Mouse (Mus musculus) small intestine, adult 2 months (tissue): ENCODE data around the gene Snapc2. TPM values are rescaled to one million over a fixed set of nuclear protein-coding genes. Genes with fewer than 3 reads are reported as not detected.

Experiments
- H3K27ac ChIP-seq: fragments of 200-500 bp; 2 replicates; pipeline ENCODE4 v1.5.1; 2012; ENCODE audit warnings: low read depth, low read length, control low read depth, inconsistent platforms; ENCODE audit not compliant: insufficient read depth
- H3K27me3 ChIP-seq: fragments of 200-500 bp; 2 replicates; pipeline ENCODE4 v1.6.1; 2012; ENCODE audit warnings: mild to moderate bottlenecking, moderate library complexity, low read length, inconsistent platforms; ENCODE audit not compliant: control insufficient read depth, insufficient read depth
- H3K36me3 ChIP-seq: fragments of 200-500 bp; 2 replicates; pipeline ENCODE4 v1.6.1; 2012; ENCODE audit warnings: mild to moderate bottlenecking, low read length, control low read depth, inconsistent platforms; ENCODE audit not compliant: control insufficient read depth, insufficient read depth
- H3K4me1 ChIP-seq: fragments of 200-500 bp; 2 replicates; pipeline ENCODE4 v1.6.1; 2012; ENCODE audit warnings: low read length, inconsistent platforms, mixed read lengths; ENCODE audit not compliant: control insufficient read depth, insufficient read depth, insufficient read length
- H3K4me3 ChIP-seq: fragments of 200-500 bp; 2 replicates; pipeline ENCODE4 v1.5.1; 2012; ENCODE audit warnings: low read depth, mild to moderate bottlenecking, control low read depth, inconsistent platforms, low read length, moderate library complexity
- CTCF ChIP-seq: fragments of 200-500 bp; IDR thresholded peaks from 2 replicates; pipeline ENCODE4 v1.5.1; 2012; ENCODE audit warnings: low read depth, mild to moderate bottlenecking, control low read depth, inconsistent platforms, low read length, moderate library complexity, mixed read lengths; ENCODE audit not compliant: insufficient replicate concordance, insufficient read length; ENCODE audit errors: extremely low read depth
- POLR2A ChIP-seq: fragments of 200-500 bp; IDR thresholded peaks from 2 replicates; pipeline ENCODE4 v1.6.1; 2012; ENCODE audit warnings: low read depth, mild to moderate bottlenecking, control low read depth, inconsistent platforms, low read length, moderate library complexity
- WGBS: fragments of 180-500 bp; shearing (Covaris S2); methylation state at CpG from one replicate; pipeline ENCODE4 v1.1.7; 2018; 5-methylcytosine and 5-hydroxymethylcytosine counted together
- polyA plus RNA-seq: library from polyadenylated mRNA; depleted of rRNA; stranded (reverse); fragments of >200 nt; gene quantifications from 2 replicates; pipeline ENCODE4 v1.2.3, GENCODE M21; 2012

Snapc2 gene
- polyA plus RNA-seq, 1 experiment, result 22.6 TPM

DNA sequence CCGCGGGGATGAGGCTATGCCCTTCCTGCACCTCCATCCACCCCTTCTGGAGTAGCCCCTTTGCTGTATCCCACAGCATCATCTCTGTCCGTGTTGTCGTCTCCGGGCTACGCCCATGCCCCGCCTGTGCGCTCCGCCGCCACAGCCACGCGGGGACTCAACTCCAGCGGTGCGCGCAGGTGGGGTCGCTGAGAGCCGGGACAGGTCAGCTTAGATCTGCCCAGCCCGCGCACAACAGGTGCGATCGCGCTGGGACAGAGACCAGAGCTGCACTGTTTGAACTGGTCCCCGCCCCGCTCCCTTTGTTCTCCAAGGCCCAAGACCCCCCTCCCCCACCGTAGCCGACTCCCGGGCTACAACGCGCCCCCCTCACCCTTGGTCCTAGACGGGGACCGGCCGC is 5.8 kb downstream of the Snapc2 start:
- under 1% methylated on average over 32 of the region's 32 CpGs for WGBS
- H3K4me3 ChIP-seq, result peak overlapping the region; percentile 61
- H3K4me1 ChIP-seq, result peaks cover 18% of the 10 kb centered on the region
- TF ChIP-seq CTCF (no peak), POLR2A (no peak)
- H3K36me3 ChIP-seq, result peaks cover 28% of the 10 kb centered on the region
- H3K27ac ChIP-seq, result no peak overlapping the region
- H3K27me3 ChIP-seq, result no peaks in the 10 kb centered on the region

DNA sequence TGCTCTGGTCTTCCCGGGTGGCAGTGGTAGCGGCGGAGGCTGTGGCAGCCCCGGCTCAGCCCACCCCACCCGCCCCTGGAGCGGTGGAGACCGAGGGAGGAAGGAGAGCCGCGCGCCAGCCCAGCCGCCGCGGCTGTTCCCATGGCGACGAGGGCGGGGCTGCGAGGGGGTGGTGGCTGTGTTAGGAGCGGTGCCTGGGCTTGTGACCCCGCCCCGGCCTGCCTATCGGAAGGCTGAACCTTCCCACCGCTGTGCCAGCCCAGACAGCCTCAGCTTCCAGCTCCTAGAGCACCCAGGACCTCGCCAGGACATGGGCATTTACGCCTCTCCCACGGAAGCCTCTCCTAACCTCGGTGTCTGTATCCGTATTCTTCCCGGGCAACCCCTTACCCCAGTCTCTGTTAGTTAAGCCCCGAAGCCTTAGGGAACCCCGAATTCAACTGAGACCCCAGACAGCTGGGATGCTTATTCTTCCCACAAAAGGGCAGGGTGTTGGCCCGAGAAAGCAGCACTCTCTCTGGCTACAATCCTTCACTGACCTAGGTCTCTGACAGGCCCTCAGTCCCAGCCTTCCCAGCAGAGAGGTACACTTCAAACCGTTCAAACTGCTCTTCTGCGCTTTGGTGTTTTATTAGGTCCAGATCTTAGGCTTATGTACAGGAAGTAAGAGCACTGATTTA is 6.4 kb downstream of the Snapc2 start, which contains the start of gene Ctxn1:
Gene Ctxn1, minus strand, starts transcription at position 150 of the 680 bp plus-strand sequence.
- H3K4me1 ChIP-seq, result peaks cover 14% of the 10 kb centered on the region
- TF ChIP-seq CTCF (no peak), POLR2A (no peak; the same call in 1 of the 2 replicates)

DNA sequence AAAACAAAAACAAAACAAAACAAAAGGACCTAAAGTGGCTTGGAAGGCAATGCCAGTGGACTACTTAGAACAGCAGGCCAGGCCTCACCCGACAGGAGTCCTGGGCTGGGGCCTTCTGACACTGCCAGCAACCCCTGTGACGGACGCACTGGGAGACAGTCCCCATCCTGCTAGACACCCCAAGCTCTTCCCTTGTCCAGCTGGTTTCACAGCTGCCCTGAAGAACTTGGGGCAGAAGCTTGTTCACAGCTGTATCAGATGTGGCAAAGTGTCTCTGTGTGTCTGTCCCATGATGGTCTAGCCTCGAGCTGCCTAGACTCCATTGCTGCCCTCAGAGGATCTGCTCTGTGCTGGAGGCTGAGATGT is 6.9 kb downstream of the Snapc2 start:
- H3K27ac ChIP-seq, result no peak overlapping the region
- 90% methylated on average over 4 of the region's 4 CpGs for WGBS
- no peak for TF ChIP-seq POLR2A
- no peak for TF ChIP-seq CTCF
- no peaks in the 10 kb centered on the region for H3K27me3 ChIP-seq
- peaks cover 14% of the 10 kb centered on the region for H3K4me1 ChIP-seq
- no peak overlapping the region for H3K4me3 ChIP-seq
- peaks cover 34% of the 10 kb centered on the region for H3K36me3 ChIP-seq

More for the DNA sequence above, 6.4 kb downstream of the Snapc2 start, which contains the start of gene Ctxn1:
- H3K36me3 ChIP-seq, result peaks cover 32% of the 10 kb centered on the region
- peak within 1 kb of the TSS; percentile 61 for H3K4me3 ChIP-seq
- WGBS, result 9% methylated on average over 33 of the region's 33 CpGs
- no peaks in the 10 kb centered on the region for H3K27me3 ChIP-seq
- H3K27ac ChIP-seq, result no peak within 1 kb of the TSS

DNA sequence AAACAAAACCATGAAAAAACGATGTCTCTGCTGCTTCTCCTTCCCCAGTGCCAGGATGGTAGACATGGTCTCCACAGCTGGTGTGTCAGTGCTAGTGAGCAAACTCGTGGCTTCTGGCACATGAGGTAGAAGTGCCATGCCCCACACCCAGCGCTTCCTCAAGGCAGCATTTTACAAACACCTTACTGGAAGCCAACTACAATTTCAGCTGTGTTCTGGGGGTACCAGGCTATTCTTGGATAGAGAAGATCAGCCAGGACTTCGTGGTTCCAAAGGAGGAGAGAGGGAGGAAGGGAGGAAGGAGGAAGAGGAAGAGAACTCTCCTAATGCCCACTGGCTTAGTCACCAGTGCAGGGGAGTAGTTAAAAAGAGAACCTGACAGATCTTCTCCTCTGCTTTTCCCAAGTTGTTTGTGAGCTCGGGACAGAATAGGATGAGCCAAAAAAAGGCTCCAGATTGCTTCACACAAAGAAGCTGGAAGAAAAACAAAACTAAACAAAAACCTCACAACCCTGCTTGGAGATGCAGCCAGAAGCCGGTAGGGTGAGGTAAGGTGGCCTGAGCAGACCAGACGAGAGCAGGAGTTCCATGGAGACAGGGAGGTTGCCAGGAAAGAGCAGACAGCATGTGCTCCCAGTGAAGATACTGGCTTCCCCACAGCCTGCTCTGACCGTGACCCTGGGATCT is 10.4 kb downstream of the Snapc2 start:
- no peak overlapping the region for H3K27ac ChIP-seq
- H3K36me3 ChIP-seq, result peaks cover 61% of the 10 kb centered on the region
- 79% methylated on average over 8 of the region's 8 CpGs for WGBS
- H3K4me1 ChIP-seq, result peaks cover 12% of the 10 kb centered on the region
- no peak overlapping the region for H3K4me3 ChIP-seq
- TF ChIP-seq CTCF (no peak), POLR2A (no peak)
- no peaks in the 10 kb centered on the region for H3K27me3 ChIP-seq

DNA sequence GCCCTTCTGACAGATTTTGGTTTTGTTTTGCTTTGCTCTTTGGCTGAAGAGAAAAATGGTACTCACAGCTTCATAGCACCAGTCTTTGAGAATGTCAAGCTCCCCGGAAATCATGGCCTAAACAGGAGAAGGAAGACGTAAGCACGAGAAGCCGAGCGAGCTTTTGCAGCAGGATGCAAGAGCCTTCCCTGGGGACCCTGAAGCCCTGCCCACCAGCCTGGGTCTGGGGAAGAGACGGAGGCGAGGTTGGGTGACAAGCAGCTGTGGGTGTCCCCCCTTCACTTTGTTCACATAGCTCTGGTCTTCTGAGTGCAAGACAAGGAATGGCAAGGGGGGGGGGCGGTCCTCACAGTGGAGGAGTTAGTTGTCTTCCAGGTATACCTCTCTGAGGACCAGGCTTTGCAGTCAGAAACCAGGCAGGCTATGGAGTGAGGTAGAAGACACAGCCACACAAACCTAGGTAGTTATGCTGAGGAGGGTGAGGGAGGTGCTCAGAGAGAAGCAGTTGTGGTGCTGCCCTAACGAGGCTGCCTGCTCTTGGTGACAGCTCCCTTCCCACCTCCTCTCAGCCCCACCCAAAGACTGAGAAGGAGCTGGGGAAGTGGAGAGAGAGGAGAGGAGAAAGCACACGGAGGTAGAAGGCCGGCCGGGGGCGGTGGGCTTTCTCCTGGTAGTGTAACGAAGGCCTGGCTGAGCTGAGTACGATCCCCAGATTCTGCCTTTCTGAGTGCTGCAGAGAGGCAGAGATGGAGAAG is 12.5 kb downstream of the Snapc2 start:
- no peak overlapping the region for H3K4me3 ChIP-seq
- WGBS, result 92% methylated on average over 15 of the region's 15 CpGs
- H3K27ac ChIP-seq, result no peak overlapping the region
- H3K4me1 ChIP-seq, result no peaks in the 10 kb centered on the region
- peaks cover 67% of the 10 kb centered on the region for H3K36me3 ChIP-seq
- no peaks in the 10 kb centered on the region for H3K27me3 ChIP-seq
- TF ChIP-seq CTCF (no peak), POLR2A (no peak)

DNA sequence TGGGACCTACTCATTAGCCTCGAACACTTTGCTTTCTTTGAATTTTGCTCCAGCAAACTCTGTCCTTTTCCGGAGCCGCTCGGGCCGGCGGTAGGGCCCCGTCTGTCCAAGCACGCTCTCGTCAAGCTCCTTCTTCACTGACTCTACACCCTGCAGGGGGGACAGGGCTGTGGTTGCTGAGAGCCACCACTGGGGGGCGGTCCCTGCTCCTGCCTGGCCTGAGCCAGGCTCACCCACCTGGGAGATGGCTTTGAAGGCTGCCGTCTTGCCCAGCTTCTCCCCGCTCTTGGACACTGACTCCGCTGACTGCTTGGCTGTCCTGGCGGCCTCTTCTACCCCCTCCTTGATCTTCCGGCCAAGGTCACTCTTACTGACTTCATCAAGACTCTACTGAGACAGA is 14.7 kb downstream of the Snapc2 start:
- H3K27ac ChIP-seq, result no peak overlapping the region
- TF ChIP-seq CTCF (0 out of 2 replicates have a peak, but pooled peaks have one; percentile 30), POLR2A (no peak)
- peaks cover 64% of the 10 kb centered on the region for H3K36me3 ChIP-seq
- H3K4me3 ChIP-seq, result no peak overlapping the region
- H3K27me3 ChIP-seq, result no peaks in the 10 kb centered on the region
- H3K4me1 ChIP-seq, result no peaks in the 10 kb centered on the region
- WGBS, result 81% methylated on average over 15 of the region's 15 CpGs

DNA sequence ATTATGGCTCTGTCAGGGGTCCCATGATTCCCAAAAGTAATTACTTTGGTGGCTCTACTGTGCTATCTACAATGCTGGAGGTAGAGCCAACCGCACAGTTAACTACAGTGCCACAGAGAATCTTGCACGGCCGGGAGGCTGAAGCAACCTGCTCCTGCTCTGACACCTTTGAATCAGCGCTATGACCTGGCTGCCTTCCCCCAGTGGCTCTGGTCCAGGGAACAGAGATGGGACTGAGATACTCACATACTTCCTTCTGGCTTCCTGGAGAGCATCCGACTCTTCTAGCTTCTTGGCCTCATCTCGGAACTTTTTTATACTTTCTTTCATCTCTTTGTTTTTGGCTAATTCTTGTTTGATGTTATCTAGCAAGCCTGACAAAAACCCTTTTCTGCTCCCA is 16.7 kb downstream of the Snapc2 start:
- Histone ChIP-seq H3K27ac (no peak overlapping the region), H3K36me3 (peaks cover 60% of the 10 kb centered on the region), H3K4me3 (no peak overlapping the region), H3K4me1 (no peaks in the 10 kb centered on the region), H3K27me3 (no peaks in the 10 kb centered on the region)
- TF ChIP-seq POLR2A, result no peak
- TF ChIP-seq CTCF, result no peak
- WGBS, result 86% methylated on average over 6 of the region's 6 CpGs
